Mouse (Mus musculus): ENCODE results near the gene Lef1.

- TF ChIP-seq CTCF (IDR thresholded peaks at IDR 0.05; ENCODE audit: low read depth, low read length) (no peak), POLR2A (IDR thresholded peaks at IDR 0.05; ENCODE audit: borderline replicate concordance, low read depth, low read length) (no peak)
Observed at GRCm38 (mm10) chr3:131157471-131157870, 47.2 kb downstream of the Lef1 start.

Measured in bone marrow macrophage, adult 2 months (primary cell).